Mouse (Mus musculus): ENCODE results near the gene C2cd4d. TPM values are rescaled to one million over a fixed set of nuclear protein-coding genes. Genes with fewer than 3 reads are reported as not detected.

Gene C2cd4d
- polyA plus RNA-seq, 1 experiment from 2014 or later, result 3.1 TPM

Other genes starting within 250 kb of the C2cd4d start
- not detected in 2 replicates for gene Gm10696, start 184.2 kb upstream of the C2cd4d start, polyA plus RNA-seq (2015; fragmentation: Nextera tagmentation; extraction: Ambion mirVana)
- gene Gm5286, start 165.7 kb upstream of the C2cd4d start, polyA plus RNA-seq (2015; fragmentation: Nextera tagmentation; extraction: Ambion mirVana), result not detected in 2 replicates
- gene Gm4778, start 98.4 kb upstream of the C2cd4d start, polyA plus RNA-seq (2015; fragmentation: Nextera tagmentation; extraction: Ambion mirVana), result not detected in 2 replicates
- gene Them4, start 52.3 kb upstream of the C2cd4d start, polyA plus RNA-seq (2015; fragmentation: Nextera tagmentation; extraction: Ambion mirVana), result 11.2 and 11.5 TPM in 2 replicates
- gene Them5, start 20.3 kb upstream of the C2cd4d start, polyA plus RNA-seq (2015; fragmentation: Nextera tagmentation; extraction: Ambion mirVana), result 2.3 and 2.4 TPM in 2 replicates
- 0.98 and 1.0 TPM in 2 replicates for gene Rorc, start 10.4 kb downstream of the C2cd4d start, polyA plus RNA-seq (2015; fragmentation: Nextera tagmentation; extraction: Ambion mirVana)
- 0.06 and 0.14 TPM in 2 replicates for gene Lingo4, start 36.1 kb downstream of the C2cd4d start, polyA plus RNA-seq (2015; fragmentation: Nextera tagmentation; extraction: Ambion mirVana)
- gene Tdrkh, start 50.8 kb downstream of the C2cd4d start, polyA plus RNA-seq (2015; fragmentation: Nextera tagmentation; extraction: Ambion mirVana), result 8.4 and 8.9 TPM in 2 replicates
- 66.8 and 67.0 TPM in 2 replicates for gene Mrpl9, start 80.9 kb downstream of the C2cd4d start, polyA plus RNA-seq (2015; fragmentation: Nextera tagmentation; extraction: Ambion mirVana)
- gene Oaz3, start 81.5 kb downstream of the C2cd4d start, polyA plus RNA-seq (2015; fragmentation: Nextera tagmentation; extraction: Ambion mirVana), result 0.73 and 0.94 TPM in 2 replicates
- 2.4 and 3.7 TPM in 2 replicates for gene Celf3, start 115.9 kb downstream of the C2cd4d start, polyA plus RNA-seq (2015; fragmentation: Nextera tagmentation; extraction: Ambion mirVana)
- gene Riiad1, start 117.9 kb downstream of the C2cd4d start, polyA plus RNA-seq (2015; fragmentation: Nextera tagmentation; extraction: Ambion mirVana), result 1.8 and 2.0 TPM in 2 replicates
- gene Snx27, start 220.3 kb downstream of the C2cd4d start, polyA plus RNA-seq (2015; fragmentation: Nextera tagmentation; extraction: Ambion mirVana), result 56.7 and 66.8 TPM in 2 replicates

All from limb, embryonic 13.5 days (tissue).